Mouse (Mus musculus): ENCODE measurements at regions not wholly inside any gene's neighbourhood (a gene's known extent, or its start where the extent isn't known, plus 50 kb on each side); places are given as distances from the start of the nearest gene placed in this dataset.

- no peak for TF ChIP-seq CTCF (IDR thresholded peaks at IDR 0.05; ENCODE audit: extremely low read depth, insufficient read depth, low read length)
- TF ChIP-seq POLR2A (IDR thresholded peaks at IDR 0.05; ENCODE audit: extremely low read depth, insufficient read depth, low read length), result no peak
Observed at GRCm38 (mm10) chr5:64623653-64624052, 179.5 kb upstream of the Klf3 start.
